Mouse (Mus musculus) forebrain, embryonic 10.5 days (tissue): ENCODE results near the gene AC124502.3. TPM values are rescaled to one million over a fixed set of nuclear protein-coding genes. Genes with fewer than 3 reads are reported as not detected.

Source experiments
- DNase-seq: peaks from one replicate; pipeline ENCODE4 v3.0.0-alpha.2; 2017; ENCODE audit warnings: low spot score; ENCODE audit errors: extremely low spot score
- H3K27ac ChIP-seq: fragments of 300-500 bp; sonication (generic); 2 replicates; pipeline ENCODE4 v1.5.1; 2016; ENCODE audit warnings: mild to moderate bottlenecking
- H3K27me3 ChIP-seq: fragments of 300-500 bp; sonication (generic); 2 replicates; pipeline ENCODE4 v1.6.1; 2016; ENCODE audit warnings: mild to moderate bottlenecking; ENCODE audit not compliant: poor library complexity, severe bottlenecking
- H3K36me3 ChIP-seq: fragments of 300-500 bp; sonication (generic); replicated peaks from 2 replicates; pipeline ENCODE4 v1.6.1; 2016; ENCODE audit warnings: mild to moderate bottlenecking, moderate library complexity
- H3K4me1 ChIP-seq: fragments of 300-500 bp; sonication (generic); 2 replicates; pipeline ENCODE4 v1.6.1; 2016
- H3K4me3 ChIP-seq: fragments of 300-500 bp; sonication (generic); 2 replicates; pipeline ENCODE4 v1.5.1; 2016; ENCODE audit warnings: mild to moderate bottlenecking, moderate library complexity
- H3K9me3 ChIP-seq: fragments of 300-500 bp; sonication (generic); 2 replicates; pipeline ENCODE4 v1.6.1; 2016; ENCODE audit warnings: mild to moderate bottlenecking, moderate library complexity
- WGBS: fragments of 180-500 bp; shearing (Covaris S2); methylation state at CpG from one replicate; pipeline ENCODE4 v1.1.7; 2016; 5-methylcytosine and 5-hydroxymethylcytosine counted together
- polyA plus RNA-seq: library from polyadenylated mRNA; unstranded; fragments of >200 nt; fragmentation: Nextera tagmentation; extraction: Ambion mirVana; gene quantifications from 2 replicates; pipeline ENCODE4 v1.2.1, GENCODE M21; 2016

Gene AC124502.3
- polyA plus RNA-seq, 1 experiment from 2014 or later = 3.6 TPM

DNA sequence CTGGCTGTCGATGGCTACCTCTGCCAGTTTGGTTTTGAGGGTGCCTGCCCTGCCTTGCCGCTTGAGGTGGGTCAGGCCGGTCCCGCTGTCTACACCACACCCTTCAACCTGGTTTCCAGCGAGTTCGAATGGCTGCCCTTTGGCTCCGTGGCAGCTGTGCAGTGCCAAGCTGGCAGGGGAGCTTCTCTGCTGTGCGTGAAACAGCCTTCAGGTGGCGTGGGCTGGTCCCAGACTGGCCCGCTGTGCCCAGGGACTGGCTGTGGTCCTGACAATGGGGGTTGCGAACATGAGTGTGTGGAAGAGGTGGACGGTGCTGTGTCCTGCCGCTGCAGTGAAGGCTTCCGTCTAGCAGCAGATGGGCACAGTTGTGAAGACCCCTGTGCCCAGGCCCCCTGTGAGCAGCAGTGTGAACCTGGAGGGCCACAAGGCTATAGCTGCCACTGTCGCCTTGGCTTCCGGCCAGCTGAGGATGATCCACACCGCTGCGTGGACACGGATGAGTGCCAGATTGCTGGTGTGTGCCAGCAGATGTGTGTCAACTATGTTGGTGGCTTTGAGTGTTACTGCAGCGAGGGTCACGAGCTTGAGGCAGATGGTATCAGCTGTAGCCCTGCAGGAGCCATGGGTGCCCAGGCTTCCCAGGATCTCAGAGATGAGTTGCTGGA lies 30.0 kb downstream of the AC124502.3 start:
- H3K27ac ChIP-seq = peak overlapping the region; percentile 92
- H3K27me3 ChIP-seq = peaks cover 72% of the 10 kb centered on the region
- H3K4me3 ChIP-seq = peak overlapping the region; percentile 61
- no peaks in the 10 kb centered on the region for H3K36me3 ChIP-seq
- no peak for DNase-seq
- no peaks in the 10 kb centered on the region for H3K9me3 ChIP-seq
- 49% methylated on average over 21 of the region's 21 CpGs for WGBS
- H3K4me1 ChIP-seq = peaks cover 73% of the 10 kb centered on the region

DNA sequence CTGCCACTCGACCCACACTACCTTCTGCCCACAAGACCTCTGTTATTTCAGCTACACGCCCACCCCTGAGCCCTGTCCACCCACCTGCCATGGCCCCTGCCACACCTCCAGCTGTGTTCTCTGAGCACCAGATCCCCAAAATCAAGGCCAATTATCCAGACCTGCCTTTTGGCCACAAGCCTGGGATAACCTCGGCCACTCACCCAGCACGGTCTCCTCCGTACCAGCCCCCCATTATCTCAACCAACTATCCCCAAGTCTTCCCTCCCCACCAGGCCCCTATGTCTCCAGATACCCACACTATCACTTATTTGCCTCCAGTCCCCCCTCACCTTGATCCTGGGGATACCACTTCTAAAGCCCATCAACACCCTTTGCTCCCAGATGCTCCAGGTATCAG lies 30.8 kb downstream of the AC124502.3 start:
- H3K27ac ChIP-seq = peak overlapping the region; percentile 92; the same call in 1 of the 2 replicates
- no peaks in the 10 kb centered on the region for H3K9me3 ChIP-seq
- H3K4me1 ChIP-seq = peaks cover 73% of the 10 kb centered on the region
- H3K36me3 ChIP-seq = no peaks in the 10 kb centered on the region
- H3K4me3 ChIP-seq = peak overlapping the region; percentile 61; the same call in 1 of the 2 replicates
- WGBS = 90% methylated on average over 5 of the region's 5 CpGs
- H3K27me3 ChIP-seq = peaks cover 78% of the 10 kb centered on the region
- DNase-seq = no peak

DNA sequence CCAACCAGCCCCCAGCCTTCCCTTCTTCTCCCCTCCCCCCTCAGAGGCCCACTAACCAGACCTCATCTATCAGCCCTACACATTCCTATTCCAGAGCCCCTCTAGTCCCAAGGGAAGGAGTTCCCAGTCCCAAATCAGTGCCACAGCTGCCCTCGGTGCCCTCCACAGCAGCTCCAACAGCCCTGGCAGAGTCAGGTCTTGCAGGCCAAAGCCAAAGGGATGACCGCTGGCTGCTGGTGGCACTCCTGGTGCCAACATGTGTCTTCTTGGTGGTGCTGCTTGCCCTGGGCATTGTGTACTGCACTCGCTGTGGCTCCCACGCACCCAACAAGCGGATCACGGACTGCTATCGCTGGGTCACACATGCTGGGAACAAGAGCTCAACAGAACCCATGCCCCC lies 31.3 kb downstream of the AC124502.3 start:
- no peak for DNase-seq
- Histone ChIP-seq H3K27ac (peak overlapping the region; percentile 92), H3K36me3 (no peaks in the 10 kb centered on the region), H3K9me3 (no peaks in the 10 kb centered on the region), H3K27me3 (peaks cover 81% of the 10 kb centered on the region), H3K4me1 (peaks cover 69% of the 10 kb centered on the region), H3K4me3 (peak overlapping the region; percentile 61)
- WGBS = 84% methylated on average over 7 of the region's 7 CpGs

DNA sequence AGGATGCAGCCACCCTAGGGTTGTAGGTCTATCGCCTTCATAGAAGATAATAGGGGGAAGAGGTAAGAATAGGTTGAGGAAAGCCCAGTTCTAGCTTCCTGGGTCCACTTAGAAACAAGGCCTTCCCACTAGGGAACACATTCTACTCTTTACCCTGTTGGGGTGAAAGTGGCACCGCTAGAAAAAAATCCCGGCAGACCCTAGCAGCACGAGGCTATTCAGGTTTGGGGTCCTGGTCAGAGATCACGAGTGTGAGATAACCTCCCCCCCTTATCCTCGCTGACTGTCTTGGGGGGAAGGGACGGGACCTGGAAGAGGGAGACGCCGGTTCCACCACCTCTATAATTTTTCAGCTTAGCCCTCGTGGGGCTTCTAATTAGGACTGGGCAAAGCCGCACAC lies 32.4 kb downstream of the AC124502.3 start:
- WGBS = 5% methylated on average over 11 of the region's 11 CpGs
- Histone ChIP-seq H3K27me3 (peaks cover 75% of the 10 kb centered on the region), H3K36me3 (no peaks in the 10 kb centered on the region), H3K4me3 (peak overlapping the region; percentile 61), H3K9me3 (no peaks in the 10 kb centered on the region), H3K27ac (peak overlapping the region; percentile 92), H3K4me1 (peaks cover 66% of the 10 kb centered on the region)
- no peak for DNase-seq

DNA sequence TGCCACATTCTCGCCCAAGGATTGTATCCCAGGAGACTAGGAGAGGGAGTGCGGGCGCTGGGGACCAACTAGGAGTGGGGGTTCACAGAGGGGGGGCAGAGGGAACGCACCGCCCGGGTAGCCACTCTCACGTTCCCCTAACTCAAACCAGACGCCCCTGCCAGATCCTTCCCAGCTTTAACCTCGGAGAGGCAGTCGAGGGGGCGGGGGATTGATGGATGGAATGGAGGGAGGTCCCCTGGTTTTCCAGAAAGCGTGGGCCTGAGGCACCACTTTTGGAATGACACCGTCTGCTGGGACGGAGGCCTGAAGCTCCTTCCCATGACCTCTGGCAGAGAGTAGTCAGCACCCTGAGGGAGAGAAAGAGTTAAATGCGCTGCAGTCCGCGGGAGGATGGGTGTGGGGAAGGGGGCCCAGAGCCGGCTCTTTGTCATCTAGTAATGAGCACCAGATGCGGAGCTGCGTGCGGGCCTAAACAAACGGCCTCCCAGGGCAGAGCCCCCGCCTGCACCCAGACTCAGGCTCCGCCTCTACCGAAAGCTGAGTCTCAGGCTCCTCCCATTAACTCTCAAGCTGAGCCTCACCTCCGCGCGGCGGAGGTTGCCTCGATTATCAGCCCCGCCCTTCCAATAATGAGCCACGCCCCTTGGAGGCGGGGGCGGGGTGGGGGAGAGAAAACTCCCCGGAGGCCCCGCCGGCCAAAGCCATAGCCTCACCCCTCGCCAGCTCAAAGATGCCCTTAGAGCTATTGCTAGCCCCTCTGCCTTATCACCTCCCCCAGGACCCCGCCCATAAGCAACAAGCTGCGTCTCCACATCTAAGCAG lies 33.1 kb downstream of the AC124502.3 start:
- WGBS = under 1% methylated on average over 40 of the region's 40 CpGs
- H3K27me3 ChIP-seq = peaks cover 68% of the 10 kb centered on the region

DNA sequence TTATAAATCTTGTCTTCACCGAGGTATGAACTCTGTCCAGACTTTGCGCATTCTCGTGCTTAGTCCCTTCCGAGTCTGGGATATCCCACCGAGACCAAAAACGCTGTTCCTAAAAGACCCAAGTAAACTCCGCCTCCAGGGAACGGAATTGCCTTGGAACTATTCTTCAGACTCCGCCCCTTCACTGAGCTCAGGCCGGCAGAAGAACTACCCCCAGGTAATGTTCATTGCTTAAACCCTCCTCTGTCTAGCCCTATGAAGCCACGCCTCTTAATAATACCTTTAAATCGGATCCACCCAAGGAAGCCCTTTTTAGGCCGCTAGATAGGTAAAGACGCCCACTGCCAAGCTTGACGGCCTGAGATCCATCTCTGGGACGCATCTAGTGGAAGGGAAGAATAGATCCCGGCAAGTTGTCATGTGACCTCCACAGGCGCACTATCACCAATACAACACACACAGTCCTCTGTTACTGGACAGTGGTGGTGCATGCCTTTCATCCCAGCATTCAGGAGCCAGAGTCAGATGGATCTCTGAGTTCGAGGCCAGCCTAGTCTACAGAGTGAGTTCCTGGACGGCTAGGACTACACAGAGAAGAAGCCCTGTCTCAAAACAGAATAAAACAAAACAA lies 33.8 kb downstream of the AC124502.3 start:
- DNase-seq = peak; percentile 57
- H3K4me3 ChIP-seq = peak overlapping the region; percentile 61
- H3K4me1 ChIP-seq = peaks cover 56% of the 10 kb centered on the region

More for the DNA sequence above, 33.1 kb downstream of the AC124502.3 start:
- peak; percentile 89 for DNase-seq
- Histone ChIP-seq H3K9me3 (no peaks in the 10 kb centered on the region), H3K36me3 (no peaks in the 10 kb centered on the region), H3K4me3 (peak overlapping the region; percentile 61), H3K27ac (peak overlapping the region; percentile 92), H3K4me1 (peaks cover 64% of the 10 kb centered on the region)

DNA sequence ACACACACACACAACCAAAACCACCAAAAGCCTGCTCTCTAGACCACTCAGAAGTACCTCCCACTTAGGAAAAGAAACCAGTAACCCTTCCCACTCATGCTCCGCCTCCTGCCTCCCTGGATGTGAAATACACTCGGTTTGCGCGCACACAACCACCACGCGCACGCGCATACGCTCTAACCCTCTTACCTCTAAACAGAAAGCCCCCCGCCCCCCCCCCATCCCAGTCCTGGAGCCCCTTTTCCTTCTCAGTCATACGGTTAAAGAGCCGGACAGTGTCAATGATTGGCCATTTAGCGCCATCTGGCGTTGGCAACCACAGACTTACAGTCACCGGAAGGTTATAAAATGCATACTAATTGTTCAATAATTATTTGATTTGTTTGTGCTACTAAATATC lies 34.3 kb downstream of the AC124502.3 start:
- H3K4me3 ChIP-seq = peak overlapping the region; percentile 61
- peak; percentile 84 for DNase-seq
- WGBS = under 1% methylated on average over 15 of the region's 15 CpGs
- peaks cover 51% of the 10 kb centered on the region for H3K4me1 ChIP-seq
- peaks cover 55% of the 10 kb centered on the region for H3K27me3 ChIP-seq
- H3K27ac ChIP-seq = peak overlapping the region; percentile 92
- H3K36me3 ChIP-seq = no peaks in the 10 kb centered on the region
- no peaks in the 10 kb centered on the region for H3K9me3 ChIP-seq

More for the DNA sequence above, 33.8 kb downstream of the AC124502.3 start:
- Histone ChIP-seq H3K36me3 (no peaks in the 10 kb centered on the region), H3K27ac (peak overlapping the region; percentile 92), H3K9me3 (no peaks in the 10 kb centered on the region), H3K27me3 (peaks cover 60% of the 10 kb centered on the region)
- WGBS = 1% methylated on average over 20 of the region's 20 CpGs

DNA sequence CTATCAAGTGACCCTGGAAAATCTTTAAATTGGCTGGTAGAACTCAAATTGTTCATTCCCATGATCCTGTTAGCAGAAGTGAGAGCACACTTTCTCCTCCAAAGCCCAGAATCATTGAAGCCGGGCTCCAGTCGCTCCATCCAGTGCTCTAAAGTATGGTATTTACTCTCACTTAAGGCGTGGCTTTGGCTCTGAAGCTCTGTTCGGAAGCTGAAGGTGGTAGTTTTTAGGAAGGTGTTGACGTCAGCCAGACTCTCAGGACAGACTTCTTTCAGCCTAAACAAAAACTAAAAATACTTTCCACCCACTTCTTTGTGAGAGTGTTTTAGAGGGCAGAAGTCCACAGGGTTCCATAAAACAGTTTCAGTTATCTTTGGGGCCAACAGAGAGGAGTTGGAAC lies 34.8 kb downstream of the AC124502.3 start:
- WGBS = 47% methylated on average over 5 of the region's 5 CpGs
- Histone ChIP-seq H3K36me3 (no peaks in the 10 kb centered on the region), H3K27me3 (peaks cover 50% of the 10 kb centered on the region), H3K9me3 (no peaks in the 10 kb centered on the region), H3K27ac (no peak overlapping the region), H3K4me1 (peaks cover 46% of the 10 kb centered on the region), H3K4me3 (no peak overlapping the region)
- DNase-seq = no peak

DNA sequence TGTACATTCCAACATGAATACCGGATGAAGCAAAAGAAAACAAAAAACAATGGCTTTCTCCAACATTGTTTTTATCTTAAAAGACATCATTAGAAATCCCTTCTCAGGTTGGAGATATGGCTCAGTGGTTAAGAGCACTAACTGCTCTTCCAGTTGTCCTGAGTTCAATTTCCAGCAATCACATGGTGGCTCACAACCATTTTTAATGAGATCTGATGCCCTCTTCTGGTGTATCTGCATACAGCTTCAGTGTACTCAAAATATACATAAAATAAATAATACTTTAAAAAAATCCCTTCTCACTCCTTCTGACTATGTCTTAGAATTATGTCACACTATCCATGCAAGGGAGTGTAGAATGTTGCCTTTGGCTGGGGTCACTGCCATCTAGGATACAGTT lies 40.6 kb downstream of the AC124502.3 start:
- no peaks in the 10 kb centered on the region for H3K36me3 ChIP-seq
- WGBS = 91% methylated on average over 1 of the region's 1 CpGs
- no peak overlapping the region for H3K4me3 ChIP-seq
- no peak for DNase-seq
- H3K4me1 ChIP-seq = no peaks in the 10 kb centered on the region
- H3K27me3 ChIP-seq = peaks cover 59% of the 10 kb centered on the region
- no peak overlapping the region for H3K27ac ChIP-seq
- no peaks in the 10 kb centered on the region for H3K9me3 ChIP-seq

DNA sequence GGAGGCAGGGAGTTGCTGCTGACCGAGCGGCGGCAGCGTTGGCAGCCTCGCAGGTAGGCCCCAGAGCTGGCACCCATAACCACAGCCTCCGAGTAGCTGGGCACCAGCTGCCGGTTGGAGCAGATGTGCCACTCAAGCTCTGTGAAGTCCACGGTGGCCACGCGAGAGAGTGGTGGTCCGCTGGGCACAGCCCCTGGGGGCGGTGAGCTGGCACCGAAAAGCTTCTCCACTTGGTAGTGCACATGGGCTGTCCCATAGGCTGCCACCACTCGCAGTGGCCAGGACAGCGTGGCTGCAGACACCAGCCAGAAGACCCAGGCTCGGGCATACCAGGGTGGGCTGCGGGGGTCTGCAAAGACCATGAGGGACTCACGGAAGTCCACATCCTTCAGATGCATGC lies 43.3 kb downstream of the AC124502.3 start:
- Histone ChIP-seq H3K36me3 (no peaks in the 10 kb centered on the region), H3K4me1 (peaks cover 13% of the 10 kb centered on the region), H3K27me3 (peaks cover 76% of the 10 kb centered on the region), H3K27ac (no peak overlapping the region), H3K4me3 (no peak overlapping the region), H3K9me3 (no peaks in the 10 kb centered on the region)
- 71% methylated on average over 18 of the region's 18 CpGs for WGBS
- no peak for DNase-seq

DNA sequence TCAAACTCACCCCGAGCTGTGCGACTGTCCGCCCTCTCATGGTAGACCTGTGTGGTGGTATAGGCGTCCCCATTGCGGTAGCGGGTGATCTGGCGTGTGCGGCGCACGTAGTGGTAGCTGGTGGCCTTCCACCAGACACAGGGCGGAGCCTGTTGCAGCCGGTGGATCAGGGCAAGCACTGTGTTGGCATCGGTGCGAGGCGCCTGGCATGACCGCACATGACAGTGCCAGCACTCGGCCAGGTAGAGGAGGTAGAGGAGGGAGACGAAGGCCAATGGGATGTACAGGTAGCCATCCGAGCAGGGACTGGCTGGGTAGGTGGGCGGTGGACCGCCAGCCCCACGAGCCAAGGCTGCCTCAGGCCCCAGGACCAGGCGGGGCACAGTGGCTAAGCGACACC lies 43.9 kb downstream of the AC124502.3 start:
- WGBS = 71% methylated on average over 24 of the region's 24 CpGs
- peaks cover 78% of the 10 kb centered on the region for H3K27me3 ChIP-seq
- H3K36me3 ChIP-seq = no peaks in the 10 kb centered on the region
- no peak overlapping the region for H3K27ac ChIP-seq
- H3K9me3 ChIP-seq = no peaks in the 10 kb centered on the region
- peaks cover 19% of the 10 kb centered on the region for H3K4me1 ChIP-seq
- no peak overlapping the region for H3K4me3 ChIP-seq
- no peak for DNase-seq

DNA sequence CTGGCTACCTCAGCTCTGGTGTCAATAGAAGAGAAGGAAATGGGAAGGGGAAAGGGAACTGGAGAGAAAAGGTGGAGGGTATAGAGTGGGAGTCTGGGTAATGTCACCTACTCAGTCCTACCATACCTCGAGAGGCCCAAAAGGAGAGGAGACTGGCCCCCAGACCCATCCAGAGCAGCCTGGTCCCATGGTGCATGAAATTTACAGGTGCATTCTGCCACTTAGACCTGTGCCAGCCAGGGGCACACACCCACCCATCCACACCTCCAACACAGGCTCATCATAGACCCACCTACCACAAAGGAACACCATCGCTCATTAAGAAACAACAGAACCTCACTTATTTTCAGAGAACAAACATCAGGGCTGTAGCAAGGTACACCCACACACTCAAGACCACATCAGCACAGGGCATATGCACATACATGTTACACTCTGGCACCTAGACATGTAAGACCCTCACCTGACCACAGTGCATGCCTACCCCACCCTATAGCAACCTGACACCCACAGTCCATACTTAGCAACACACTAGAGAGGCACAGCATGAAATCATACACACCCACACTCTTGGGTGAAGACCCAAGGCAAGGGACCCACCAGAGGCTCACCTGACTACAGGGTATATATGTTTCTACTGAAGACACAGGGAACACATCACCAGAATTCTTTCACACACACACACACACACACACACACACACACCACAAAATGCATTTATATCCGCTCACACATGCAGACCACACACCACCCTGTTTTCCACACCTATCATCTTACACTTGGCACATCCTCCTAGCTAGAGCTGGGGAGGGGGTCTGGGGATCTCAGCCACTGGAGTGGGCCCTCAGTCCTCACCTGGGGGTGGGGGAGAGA lies 45.5 kb downstream of the AC124502.3 start:
- Histone ChIP-seq H3K9me3 (no peaks in the 10 kb centered on the region), H3K36me3 (no peaks in the 10 kb centered on the region), H3K27me3 (peaks cover 78% of the 10 kb centered on the region), H3K4me1 (peaks cover 30% of the 10 kb centered on the region), H3K27ac (no peak overlapping the region), H3K4me3 (peak overlapping the region; percentile 58)
- DNase-seq = no peak
- WGBS = 66% methylated on average over 3 of the region's 3 CpGs
